Mouse (Mus musculus): Measurements from ENCODE around the gene Adprhl1. TPM values are rescaled to one million over a fixed set of nuclear protein-coding genes. Genes with fewer than 3 reads are reported as not detected.

The Adprhl1 gene
- polyA plus RNA-seq, 1 experiment from 2014 or later = 0.40 TPM

DNA sequence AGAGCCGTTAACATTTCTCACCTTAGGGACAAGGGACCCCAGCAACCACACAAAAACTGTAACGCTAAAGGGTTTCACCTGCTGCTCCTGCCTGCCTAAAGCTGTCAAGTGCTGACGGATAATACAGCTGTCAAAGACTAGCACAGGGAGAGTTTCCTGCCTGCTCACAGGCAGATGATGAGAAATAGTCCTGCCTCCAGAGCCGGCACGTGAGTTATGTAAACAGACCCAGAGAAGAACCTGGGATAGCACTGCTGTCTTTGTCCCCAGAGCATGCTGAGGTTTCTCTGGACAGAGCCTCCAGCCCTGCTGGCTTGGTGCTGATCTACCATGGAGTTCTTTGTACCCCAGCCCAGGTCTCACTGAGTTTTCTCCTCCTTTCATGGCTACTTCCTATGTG is 36.9 kb downstream of the Adprhl1 start:
- H3K4me1 ChIP-seq (ENCODE audit: control insufficient read depth, insufficient read depth, low read length) = peaks cover 8% of the 10 kb centered on the region
- no peaks in the 10 kb centered on the region for H3K9me3 ChIP-seq (ENCODE audit: control insufficient read depth, low read length)
- no peak overlapping the region for H3K4me2 ChIP-seq (ENCODE audit: low read depth, low read length)
- WGBS = 16% methylated on average over 5 of the region's 5 CpGs
- H3K36me3 ChIP-seq (ENCODE audit: control insufficient read depth, insufficient read depth, low read length) = no peaks in the 10 kb centered on the region
- no peak overlapping the region for H3K9ac ChIP-seq (ENCODE audit: low read depth, low read length)
- H3K27ac ChIP-seq (ENCODE audit: low read length) = no peak overlapping the region
- no peaks in the 10 kb centered on the region for H3K27me3 ChIP-seq (replicated peaks; ENCODE audit: control insufficient read depth, insufficient read depth, low read length)
- no peak for ATAC-seq
- H3K4me3 ChIP-seq (ENCODE audit: low read length) = no peak overlapping the region

DNA sequence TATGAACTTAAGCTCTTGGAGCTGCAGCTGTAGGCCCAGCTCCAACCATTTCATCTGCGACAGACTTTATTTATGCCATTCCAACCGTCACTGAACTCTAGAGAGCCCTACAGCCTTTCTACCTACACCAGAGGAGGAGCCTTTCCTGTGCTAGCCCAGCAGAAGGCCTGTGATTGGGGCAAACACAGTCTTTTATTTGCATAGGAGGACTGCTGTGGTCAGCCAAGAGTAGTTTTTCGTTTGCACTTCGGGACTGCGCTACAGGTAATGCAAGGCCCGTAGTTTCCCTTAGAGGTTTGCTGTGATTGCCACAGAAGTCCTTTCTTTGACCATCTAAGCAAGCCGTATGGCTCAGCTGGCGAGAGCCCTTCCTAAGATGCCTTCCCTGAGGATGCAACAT is 37.6 kb downstream of the Adprhl1 start:
- Histone ChIP-seq H3K9ac (ENCODE audit: low read depth, low read length) (no peak overlapping the region), H3K4me1 (ENCODE audit: control insufficient read depth, insufficient read depth, low read length) (peaks cover 8% of the 10 kb centered on the region), H3K9me3 (ENCODE audit: control insufficient read depth, low read length) (no peaks in the 10 kb centered on the region), H3K36me3 (ENCODE audit: control insufficient read depth, insufficient read depth, low read length) (no peaks in the 10 kb centered on the region), H3K4me3 (ENCODE audit: low read length) (no peak overlapping the region), H3K27ac (ENCODE audit: low read length) (no peak overlapping the region), H3K4me2 (ENCODE audit: low read depth, low read length) (no peak overlapping the region), H3K27me3 (replicated peaks; ENCODE audit: control insufficient read depth, insufficient read depth, low read length) (no peaks in the 10 kb centered on the region)
- no peak for ATAC-seq
- 61% methylated on average over 8 of the region's 8 CpGs for WGBS

DNA sequence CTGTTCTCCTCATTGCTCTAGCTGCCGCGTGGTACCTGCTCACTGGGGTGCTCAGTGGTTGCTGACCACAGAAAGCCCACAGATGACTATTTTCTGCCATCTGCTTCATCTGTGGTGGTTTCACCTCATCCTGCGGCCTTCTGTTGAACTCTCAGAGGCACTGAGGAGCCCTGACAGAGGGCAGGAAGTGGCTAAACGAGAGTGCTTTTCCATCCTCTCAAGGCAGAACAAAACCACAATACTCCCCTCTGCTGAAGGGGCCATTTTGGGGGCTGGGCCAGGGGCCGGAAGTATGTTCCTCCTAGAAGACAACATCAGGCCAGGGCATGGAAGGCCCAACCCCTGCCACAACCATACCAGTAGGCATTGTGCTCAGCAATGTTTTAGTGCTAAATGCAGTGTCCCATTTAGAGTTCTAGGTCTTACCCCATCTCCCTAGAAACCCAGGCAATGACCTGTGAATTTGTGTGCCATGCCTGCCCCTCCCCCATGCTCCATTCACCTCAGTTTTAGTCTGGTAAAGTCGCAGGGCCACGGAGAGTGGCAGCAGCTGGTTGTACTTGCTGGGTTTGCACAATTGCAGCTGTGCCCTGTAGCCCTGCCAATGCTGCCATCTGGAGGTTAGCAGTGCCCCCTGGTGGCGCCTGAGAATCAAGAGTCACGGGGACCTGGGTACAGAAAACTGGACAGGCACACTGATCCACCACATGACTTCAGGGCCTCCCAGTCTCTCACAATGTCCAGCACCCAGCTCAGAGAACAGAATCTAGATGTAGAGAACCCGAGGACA is 40.3 kb downstream of the Adprhl1 start:
- H3K4me3 ChIP-seq (ENCODE audit: low read length) = no peak overlapping the region
- no peak overlapping the region for H3K27ac ChIP-seq (ENCODE audit: low read length)
- no peak overlapping the region for H3K9ac ChIP-seq (ENCODE audit: low read depth, low read length)
- peaks cover 8% of the 10 kb centered on the region for H3K4me1 ChIP-seq (ENCODE audit: control insufficient read depth, insufficient read depth, low read length)
- no peak overlapping the region for H3K4me2 ChIP-seq (ENCODE audit: low read depth, low read length)
- H3K9me3 ChIP-seq (ENCODE audit: control insufficient read depth, low read length) = no peaks in the 10 kb centered on the region
- H3K27me3 ChIP-seq (replicated peaks; ENCODE audit: control insufficient read depth, insufficient read depth, low read length) = no peaks in the 10 kb centered on the region
- ATAC-seq = peak; percentile 74
- 25% methylated on average over 10 of the region's 10 CpGs for WGBS
- H3K36me3 ChIP-seq (ENCODE audit: control insufficient read depth, insufficient read depth, low read length) = no peaks in the 10 kb centered on the region

DNA sequence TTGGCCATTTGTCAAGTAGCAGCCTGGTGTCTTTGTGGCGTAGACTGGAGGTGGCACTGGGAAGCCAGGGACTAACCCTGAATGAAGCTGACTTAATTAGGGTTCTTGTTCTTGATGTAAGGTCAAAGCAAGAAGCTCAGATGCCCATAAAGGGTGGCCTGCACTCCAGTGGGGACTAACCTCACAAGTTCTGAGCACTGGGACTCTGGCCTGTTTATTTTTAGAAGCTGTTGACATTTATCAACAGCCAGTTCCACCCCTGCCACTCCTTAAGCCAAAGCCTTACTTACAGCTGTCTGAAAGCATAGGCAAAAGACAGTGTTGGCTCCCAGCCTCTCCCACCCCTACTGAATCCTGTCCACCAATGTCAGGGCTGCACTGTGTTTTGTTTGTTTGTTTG is 44.2 kb downstream of the Adprhl1 start:
- 65% methylated on average over 1 of the region's 1 CpGs for WGBS
- no peak for ATAC-seq

DNA sequence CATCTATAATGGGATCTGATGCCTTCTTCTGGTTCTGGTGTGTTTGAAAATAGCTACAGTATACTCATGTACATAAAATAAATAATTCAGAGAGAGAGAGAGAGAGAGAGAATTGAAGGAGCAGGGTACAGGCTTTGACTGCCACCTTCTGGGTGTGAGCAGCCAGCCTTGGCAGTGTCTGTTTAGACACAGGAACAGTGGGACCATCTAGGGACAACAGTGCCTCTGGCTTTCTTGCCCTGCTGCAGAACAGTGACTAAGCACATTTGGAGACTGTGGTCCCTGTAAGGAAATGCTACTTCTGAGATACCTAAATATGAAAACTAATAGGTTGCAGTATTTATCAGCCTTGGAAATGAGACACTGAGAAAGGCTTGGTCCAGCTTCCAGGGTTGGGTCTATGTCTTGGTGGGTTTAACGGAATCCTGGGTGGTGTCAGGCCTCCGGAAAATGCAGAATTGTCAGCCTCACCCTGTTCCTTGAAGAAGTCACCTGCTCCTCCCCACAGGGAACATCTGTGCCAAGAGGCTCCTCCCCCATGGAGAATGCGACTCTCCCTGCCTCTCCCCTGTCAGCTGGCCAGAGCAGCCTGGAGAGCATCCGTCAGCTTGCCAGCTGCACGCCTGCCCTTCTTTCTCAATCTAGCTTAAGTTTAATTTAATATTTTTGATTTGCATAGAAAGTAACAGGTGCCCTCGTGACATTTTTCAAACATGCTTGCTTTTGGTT is 45.2 kb downstream of the Adprhl1 start:
- WGBS = 35% methylated on average over 6 of the region's 6 CpGs
- no peak for ATAC-seq
- Histone ChIP-seq H3K4me2 (ENCODE audit: low read depth, low read length) (no peak overlapping the region), H3K4me3 (ENCODE audit: low read length) (no peak overlapping the region), H3K9me3 (ENCODE audit: control insufficient read depth, low read length) (no peaks in the 10 kb centered on the region), H3K27ac (ENCODE audit: low read length) (no peak overlapping the region), H3K9ac (ENCODE audit: low read depth, low read length) (no peak overlapping the region), H3K36me3 (ENCODE audit: control insufficient read depth, insufficient read depth, low read length) (no peaks in the 10 kb centered on the region), H3K27me3 (replicated peaks; ENCODE audit: control insufficient read depth, insufficient read depth, low read length) (no peaks in the 10 kb centered on the region), H3K4me1 (ENCODE audit: control insufficient read depth, insufficient read depth, low read length) (peaks cover 13% of the 10 kb centered on the region)

More for the DNA sequence above, 44.2 kb downstream of the Adprhl1 start:
- H3K9me3 ChIP-seq (ENCODE audit: control insufficient read depth, low read length) = no peaks in the 10 kb centered on the region
- no peaks in the 10 kb centered on the region for H3K36me3 ChIP-seq (ENCODE audit: control insufficient read depth, insufficient read depth, low read length)
- H3K4me2 ChIP-seq (ENCODE audit: low read depth, low read length) = no peak overlapping the region
- no peak overlapping the region for H3K27ac ChIP-seq (ENCODE audit: low read length)
- H3K4me1 ChIP-seq (ENCODE audit: control insufficient read depth, insufficient read depth, low read length) = peaks cover 12% of the 10 kb centered on the region
- H3K27me3 ChIP-seq (replicated peaks; ENCODE audit: control insufficient read depth, insufficient read depth, low read length) = no peaks in the 10 kb centered on the region
- no peak overlapping the region for H3K9ac ChIP-seq (ENCODE audit: low read depth, low read length)
- H3K4me3 ChIP-seq (ENCODE audit: low read length) = no peak overlapping the region

DNA sequence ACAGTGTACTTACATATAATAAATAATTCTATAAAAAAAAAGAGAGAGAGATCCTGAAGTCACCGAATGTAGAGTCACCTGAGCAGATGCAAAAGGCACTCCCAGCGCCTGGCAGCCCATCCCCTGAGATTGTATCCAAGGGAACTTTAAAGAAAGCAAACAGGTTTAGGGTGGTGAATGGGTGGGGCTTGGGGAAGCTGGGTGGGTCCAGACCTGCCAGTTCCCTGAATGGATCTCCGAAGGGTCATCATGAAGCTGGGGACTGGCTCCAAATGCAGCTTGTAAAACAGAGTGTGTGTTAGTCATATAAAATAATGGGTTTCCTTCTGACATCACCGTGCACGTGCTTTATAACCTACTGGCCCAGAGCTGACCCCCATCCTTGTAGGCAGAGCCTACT is 47.7 kb downstream of the Adprhl1 start:
- no peak overlapping the region for H3K4me3 ChIP-seq (ENCODE audit: low read length)
- H3K4me1 ChIP-seq (ENCODE audit: control insufficient read depth, insufficient read depth, low read length) = peaks cover 8% of the 10 kb centered on the region
- H3K36me3 ChIP-seq (ENCODE audit: control insufficient read depth, insufficient read depth, low read length) = no peaks in the 10 kb centered on the region
- H3K27ac ChIP-seq (ENCODE audit: low read length) = 0 out of 2 replicates have a peak overlapping the region, but pooled peaks have one; percentile 17
- peak; percentile 26; the same call in 1 of the 2 replicates for ATAC-seq
- H3K4me2 ChIP-seq (ENCODE audit: low read depth, low read length) = no peak overlapping the region
- WGBS = 24% methylated on average over 5 of the region's 5 CpGs
- no peak overlapping the region for H3K9ac ChIP-seq (ENCODE audit: low read depth, low read length)
- 0 out of 2 replicates have a peak, but pooled peaks cover 8% of the 10 kb centered on the region for H3K27me3 ChIP-seq (replicated peaks; ENCODE audit: control insufficient read depth, insufficient read depth, low read length)
- no peaks in the 10 kb centered on the region for H3K9me3 ChIP-seq (ENCODE audit: control insufficient read depth, low read length)

DNA sequence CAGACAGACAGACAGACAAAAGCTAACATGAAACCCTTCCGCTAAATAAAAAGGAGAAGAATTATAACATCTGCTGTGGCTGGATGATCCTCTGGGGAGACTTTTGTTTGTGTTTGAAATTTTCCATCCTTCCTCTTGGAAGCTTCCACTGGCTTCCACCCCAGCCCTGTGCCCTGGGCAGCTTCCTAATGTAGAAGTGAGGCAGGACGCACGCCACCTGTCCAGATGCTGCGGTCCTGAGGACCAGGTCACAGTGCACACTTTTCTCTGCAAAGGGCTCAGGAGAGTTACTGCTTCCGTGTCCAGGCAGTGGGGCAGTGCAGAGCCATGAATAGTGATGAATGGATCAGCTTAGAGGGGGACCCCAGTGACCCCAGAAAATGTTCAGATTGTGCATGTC is 48.7 kb downstream of the Adprhl1 start:
- no peak overlapping the region for H3K9ac ChIP-seq (ENCODE audit: low read depth, low read length)
- peaks cover 11% of the 10 kb centered on the region for H3K4me1 ChIP-seq (ENCODE audit: control insufficient read depth, insufficient read depth, low read length)
- H3K36me3 ChIP-seq (ENCODE audit: control insufficient read depth, insufficient read depth, low read length) = no peaks in the 10 kb centered on the region
- WGBS = 72% methylated on average over 5 of the region's 5 CpGs
- 0 out of 2 replicates have a peak, but pooled peaks cover 9% of the 10 kb centered on the region for H3K27me3 ChIP-seq (replicated peaks; ENCODE audit: control insufficient read depth, insufficient read depth, low read length)
- H3K4me3 ChIP-seq (ENCODE audit: low read length) = no peak overlapping the region
- peak overlapping the region; percentile 63 for H3K27ac ChIP-seq (ENCODE audit: low read length)
- no peaks in the 10 kb centered on the region for H3K9me3 ChIP-seq (ENCODE audit: control insufficient read depth, low read length)
- H3K4me2 ChIP-seq (ENCODE audit: low read depth, low read length) = no peak overlapping the region
- ATAC-seq = no peak

DNA sequence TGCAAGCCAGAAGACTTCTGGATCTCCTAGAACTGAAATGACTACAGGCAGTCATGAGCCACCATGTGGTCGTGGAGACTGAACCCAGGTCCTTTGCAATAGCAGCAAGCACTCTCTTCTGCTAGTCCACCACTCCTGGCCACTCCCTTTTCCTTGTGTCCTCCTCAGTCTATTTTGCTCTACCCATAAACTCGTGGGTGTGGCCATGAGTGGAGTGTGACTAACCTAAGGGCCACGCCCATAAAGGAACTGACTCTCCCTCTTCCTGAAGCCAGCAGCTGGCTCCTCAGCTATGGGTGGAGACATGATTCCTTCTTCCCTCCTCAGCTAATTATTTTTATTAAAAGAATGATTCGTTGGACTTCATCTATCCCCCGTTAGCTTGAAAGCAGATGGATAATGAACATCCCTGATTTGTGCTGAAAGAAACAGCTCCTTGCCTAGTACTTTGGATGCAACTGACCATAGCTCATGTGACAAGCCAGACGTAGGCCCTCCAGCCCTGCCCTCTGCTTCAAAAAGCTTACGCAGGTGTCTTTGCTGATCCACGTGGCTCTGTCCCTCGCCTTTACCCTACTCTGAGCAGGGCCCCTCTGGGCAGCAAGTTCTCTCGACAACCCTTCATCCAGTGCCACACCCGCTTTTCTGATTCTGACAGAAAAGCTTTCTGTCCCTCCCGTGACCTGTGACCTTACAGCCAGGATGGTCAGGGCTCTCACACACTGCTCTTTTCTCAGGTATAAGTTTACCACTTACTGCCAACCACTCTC is 49.4 kb downstream of the Adprhl1 start:
- ATAC-seq = peak; percentile 71
- H3K27me3 ChIP-seq (replicated peaks; ENCODE audit: control insufficient read depth, insufficient read depth, low read length) = 0 out of 2 replicates have a peak, but pooled peaks cover 10% of the 10 kb centered on the region
- no peak overlapping the region for H3K9ac ChIP-seq (ENCODE audit: low read depth, low read length)
- no peaks in the 10 kb centered on the region for H3K9me3 ChIP-seq (ENCODE audit: control insufficient read depth, low read length)
- 0 out of 2 replicates have a peak overlapping the region, but pooled peaks have one; percentile 1 for H3K4me2 ChIP-seq (ENCODE audit: low read depth, low read length)
- H3K4me3 ChIP-seq (ENCODE audit: low read length) = no peak overlapping the region
- peaks cover 11% of the 10 kb centered on the region for H3K4me1 ChIP-seq (ENCODE audit: control insufficient read depth, insufficient read depth, low read length)
- H3K36me3 ChIP-seq (ENCODE audit: control insufficient read depth, insufficient read depth, low read length) = no peaks in the 10 kb centered on the region
- 55% methylated on average over 12 of the region's 12 CpGs for WGBS
- peak overlapping the region; percentile 63 for H3K27ac ChIP-seq (ENCODE audit: low read length)

DNA sequence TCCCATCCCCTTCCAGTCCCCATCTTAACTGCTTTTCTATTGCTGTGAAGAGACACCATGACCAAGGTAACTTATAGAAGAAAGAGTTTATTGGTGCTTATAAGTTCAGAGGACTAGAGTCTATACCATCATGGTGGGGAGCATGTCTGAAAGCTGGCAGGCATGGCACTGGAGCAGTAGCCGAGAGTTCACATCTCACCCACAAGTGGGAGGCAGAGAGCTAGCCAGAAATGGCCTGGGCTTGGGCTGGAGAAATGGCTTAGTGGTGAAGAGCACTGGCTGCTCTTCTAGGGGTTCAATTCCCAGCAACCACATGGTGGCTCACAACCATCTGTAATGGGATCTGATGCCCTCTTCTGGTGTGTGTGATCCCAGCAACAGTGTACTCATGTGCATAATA is 50.5 kb downstream of the Adprhl1 start:
- Histone ChIP-seq H3K4me2 (ENCODE audit: low read depth, low read length) (no peak overlapping the region), H3K4me1 (ENCODE audit: control insufficient read depth, insufficient read depth, low read length) (peaks cover 11% of the 10 kb centered on the region), H3K9me3 (ENCODE audit: control insufficient read depth, low read length) (no peaks in the 10 kb centered on the region), H3K27me3 (replicated peaks; ENCODE audit: control insufficient read depth, insufficient read depth, low read length) (0 out of 2 replicates have a peak, but pooled peaks cover 10% of the 10 kb centered on the region), H3K27ac (ENCODE audit: low read length) (no peak overlapping the region), H3K4me3 (ENCODE audit: low read length) (no peak overlapping the region), H3K9ac (ENCODE audit: low read depth, low read length) (no peak overlapping the region), H3K36me3 (ENCODE audit: control insufficient read depth, insufficient read depth, low read length) (no peaks in the 10 kb centered on the region)
- WGBS = 80% methylated on average over 1 of the region's 1 CpGs
- ATAC-seq = no peak
